Comparison of ENCODE assay signal across 7 mouse cellular contexts in genomic region chr5:93265164-93265800, GRCm38 (mm10). TPM values are rescaled to one million over a fixed set of nuclear protein-coding genes. Genes with fewer than 3 reads are reported as not detected.
DNase-seq lines count a peak whose midpoint lies in the region; ATAC-seq and TF ChIP-seq lines count a peak whose summit lies in the region.

No protein-coding gene starts in this region.

- peak overlapping the region; percentile 61; the same call in 1 of the 2 replicates for H3K4me2 ChIP-seq in limb, embryonic 13.5 days (replicated peaks)

- TF ChIP-seq POLR2A in lung, adult 2 months (IDR thresholded peaks at IDR 0.05; ENCODE audit: borderline replicate concordance, extremely low read depth, low read depth, low read length), result no peak
- TF ChIP-seq POLR2A in embryonic fibroblast, embryonic 13.5 days (IDR thresholded peaks at IDR 0.05; ENCODE audit: low read depth, low read length), result no peak

- peak; percentile 8 for DNase-seq in lung, adult 2 months
- DNase-seq in lung, adult 18-20 months, result no peak
- DNase-seq in spleen, postnatal 36 days (ENCODE audit: low spot score in 2 of 2), result peak; percentile 70 to 79
- DNase-seq in testis, postnatal 14 days (ENCODE audit: low spot score), result no peak
- DNase-seq in retina, embryonic 14.5 days (ENCODE audit: low spot score), result no peak

- no peak overlapping the region for H3K4me3 ChIP-seq in lung, adult 2 months (replicated peaks; ENCODE audit: extremely low read depth, low read depth, low read length)
- H3K4me3 ChIP-seq in embryonic fibroblast, embryonic 13.5 days (ENCODE audit: insufficient read depth, low read length), result no peak overlapping the region
- no peak overlapping the region for H3K4me3 ChIP-seq in limb, embryonic 13.5 days

- H3K9ac ChIP-seq in limb, embryonic 13.5 days, result no peak overlapping the region

- H3K36me3 ChIP-seq in limb, embryonic 13.5 days, result peaks cover 5% of the 10 kb centered on the region

- no peak for TF ChIP-seq CTCF in lung, adult 2 months (IDR thresholded peaks at IDR 0.05; ENCODE audit: insufficient read depth, low read length)
- no peak for TF ChIP-seq CTCF in embryonic fibroblast, embryonic 13.5 days (IDR thresholded peaks at IDR 0.05; ENCODE audit: borderline replicate concordance, insufficient read depth, low read length)

- H3K4me1 ChIP-seq in lung, adult 2 months (ENCODE audit: control insufficient read depth, insufficient read depth, low read length), result peaks cover 12% of the 10 kb centered on the region
- peaks cover 2% of the 10 kb centered on the region; the same call in 1 of the 2 replicates for H3K4me1 ChIP-seq in embryonic fibroblast, embryonic 13.5 days (ENCODE audit: control insufficient read depth, insufficient read depth, low read length)
- peaks cover 26% of the 10 kb centered on the region for H3K4me1 ChIP-seq in limb, embryonic 13.5 days

- no peak for ATAC-seq in limb, embryonic 13.5 days (ENCODE audit: low FRiP score, low read depth)

- H3K27ac ChIP-seq in embryonic fibroblast, embryonic 13.5 days (ENCODE audit: insufficient read depth, low read length), result peak overlapping the region; percentile 94
- H3K27ac ChIP-seq in limb, embryonic 13.5 days, result peak overlapping the region; percentile 90

- no peaks in the 10 kb centered on the region for H3K9me3 ChIP-seq in limb, embryonic 13.5 days

- no peaks in the 10 kb centered on the region for H3K27me3 ChIP-seq in limb, embryonic 13.5 days

- WGBS in lung, adult 2 months, result 56% methylated on average over 7 of the region's 7 CpGs
- 61% methylated on average over 7 of the region's 7 CpGs for WGBS in limb, embryonic 13.5 days

RNA-seq across cellular contexts. Expression of gene Ccng2, which starts 1.8 kb away (rescaled TPM):
- polyA plus RNA-seq in lung, adult 2 months (2012; rRNA removed), result 23.6 and 56.6 TPM in 2 replicates
- polyA plus RNA-seq in embryonic fibroblast, embryonic 13.5 days (2011; ENCODE audit: insufficient read length, low read depth, missing spikeins), result 32.6 and 35.3 TPM in 2 replicates
- polyA plus RNA-seq in limb, embryonic 13.5 days (2015; fragmentation: Nextera tagmentation; extraction: Ambion mirVana), result 81.9 and 85.8 TPM in 2 replicates

RNA-seq across cellular contexts. Expression of gene 2010109A12Rik, which starts 59.0 kb away (rescaled TPM):
- not detected in 2 replicates for polyA plus RNA-seq in lung, adult 2 months (2012; rRNA removed)
- polyA plus RNA-seq in embryonic fibroblast, embryonic 13.5 days (2011; ENCODE audit: insufficient read length, low read depth, missing spikeins), result not detected in 2 replicates
- polyA plus RNA-seq in limb, embryonic 13.5 days (2015; fragmentation: Nextera tagmentation; extraction: Ambion mirVana), result 1.6 and 2.1 TPM in 2 replicates

RNA-seq across cellular contexts. Expression of gene Ccni, which starts 59.0 kb away (rescaled TPM):
- 82.0 and 97.1 TPM in 2 replicates for polyA plus RNA-seq in lung, adult 2 months (2012; rRNA removed)
- polyA plus RNA-seq in embryonic fibroblast, embryonic 13.5 days (2011; ENCODE audit: insufficient read length, low read depth, missing spikeins), result 133 and 211 TPM in 2 replicates
- polyA plus RNA-seq in limb, embryonic 13.5 days (2015; fragmentation: Nextera tagmentation; extraction: Ambion mirVana), result 114 and 116 TPM in 2 replicates

Comparison
In these comparisons a context has a peak if more than half of its experiments do, and no peak if none do; other contexts are left out.
1. DNase-seq: peak in lung, adult 2 months (single experiment) and spleen, postnatal 36 days (2 of 2); none in lung, adult 18-20 months (0 of 2), testis, postnatal 14 days (single experiment) and retina, embryonic 14.5 days (single experiment).